Mouse (Mus musculus): Measurements from ENCODE around the gene Vwa5b1. TPM values are rescaled to one million over a fixed set of nuclear protein-coding genes. Genes with fewer than 3 reads are reported as not detected.
A peak's percentile ranks its signal among the peaks of the same experiment; 100 is the strongest.

Vwa5b1 gene
- 1 to 10 TPM; 3.6 to 4.0 TPM for total RNA-seq (2021)

- intact Hi-C loops (cut with DNase I): no loop called here
- DNase-seq (ENCODE audit: extremely low spot score in 1 of 2, low spot score in 2 of 2): peak in 1 of 2 experiments; percentile 50
Measured at GRCm38 (mm10) chr4:138635428-138636145, at the start of gene Vwa5b1. Gene Vwa5b1 (minus strand): TSS chr4:138635884.

GRCm38 (mm10) chr4:138682760-138683159, 47.1 kb upstream of the Vwa5b1 start:
- intact Hi-C loops (cut with DNase I): no loop called here
- DNase-seq (ENCODE audit: extremely low spot score in 1 of 2, low spot score in 2 of 2): no peak

DNA sequence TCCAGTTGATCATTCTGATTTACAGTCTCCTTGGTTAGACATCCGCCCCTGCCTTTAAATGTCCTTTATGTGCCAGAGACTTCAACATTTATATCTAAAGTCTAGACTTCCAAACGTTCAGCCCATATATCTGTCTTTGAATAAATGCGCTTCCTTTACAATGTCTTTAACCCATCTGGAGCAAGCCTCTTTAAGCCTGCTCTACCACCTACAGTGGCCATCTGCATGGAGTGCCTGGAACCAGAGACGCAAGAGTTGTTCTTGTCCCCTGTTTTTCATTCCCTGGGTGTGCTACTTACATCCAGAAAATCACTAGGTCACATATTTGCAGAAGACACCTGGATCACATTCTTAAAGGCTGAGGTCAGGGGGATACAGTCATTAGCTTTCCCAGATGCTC, 44.4 kb upstream of the Vwa5b1 start:
- intact Hi-C loops (cut with DNase I): no loop called here
- peak in 1 of 2 experiments; percentile 7 for DNase-seq (ENCODE audit: extremely low spot score in 1 of 2, low spot score in 2 of 2)

DNA sequence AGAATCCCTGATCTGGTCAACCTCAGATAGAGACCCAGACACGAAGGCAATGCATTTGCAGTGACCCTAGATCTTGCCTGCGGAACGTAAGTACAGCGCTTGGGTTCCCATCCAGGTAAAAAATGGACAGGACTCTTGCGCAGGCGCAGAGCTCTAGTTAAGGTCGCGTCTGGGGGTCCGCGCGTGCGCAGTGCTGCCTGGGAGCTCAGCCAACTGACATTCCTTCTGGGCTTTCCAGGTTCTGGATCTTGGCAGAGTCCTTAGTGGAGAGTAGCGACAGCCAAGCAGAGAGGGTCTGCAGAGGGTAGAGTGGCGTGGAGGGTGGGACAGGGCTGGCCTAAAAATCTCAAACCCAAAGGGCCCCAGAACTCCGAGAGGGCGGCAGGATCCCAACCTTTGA, 41.9 kb upstream of the Vwa5b1 start:
- intact Hi-C loops (cut with DNase I): no loop called here
- peak; percentile 76 to 79 for DNase-seq (ENCODE audit: extremely low spot score in 1 of 2, low spot score in 2 of 2)

- no peak for DNase-seq (ENCODE audit: extremely low spot score in 1 of 2, low spot score in 2 of 2)
- intact Hi-C loops (cut with DNase I): no loop called here
Measured at GRCm38 (mm10) chr4:138676480-138676879, 40.8 kb upstream of the Vwa5b1 start.

- intact Hi-C loops (cut with DNase I): no loop called here
- no peak for DNase-seq (ENCODE audit: extremely low spot score in 1 of 2, low spot score in 2 of 2)
Measured at GRCm38 (mm10) chr4:138672160-138672559, 36.5 kb upstream of the Vwa5b1 start.

DNA sequence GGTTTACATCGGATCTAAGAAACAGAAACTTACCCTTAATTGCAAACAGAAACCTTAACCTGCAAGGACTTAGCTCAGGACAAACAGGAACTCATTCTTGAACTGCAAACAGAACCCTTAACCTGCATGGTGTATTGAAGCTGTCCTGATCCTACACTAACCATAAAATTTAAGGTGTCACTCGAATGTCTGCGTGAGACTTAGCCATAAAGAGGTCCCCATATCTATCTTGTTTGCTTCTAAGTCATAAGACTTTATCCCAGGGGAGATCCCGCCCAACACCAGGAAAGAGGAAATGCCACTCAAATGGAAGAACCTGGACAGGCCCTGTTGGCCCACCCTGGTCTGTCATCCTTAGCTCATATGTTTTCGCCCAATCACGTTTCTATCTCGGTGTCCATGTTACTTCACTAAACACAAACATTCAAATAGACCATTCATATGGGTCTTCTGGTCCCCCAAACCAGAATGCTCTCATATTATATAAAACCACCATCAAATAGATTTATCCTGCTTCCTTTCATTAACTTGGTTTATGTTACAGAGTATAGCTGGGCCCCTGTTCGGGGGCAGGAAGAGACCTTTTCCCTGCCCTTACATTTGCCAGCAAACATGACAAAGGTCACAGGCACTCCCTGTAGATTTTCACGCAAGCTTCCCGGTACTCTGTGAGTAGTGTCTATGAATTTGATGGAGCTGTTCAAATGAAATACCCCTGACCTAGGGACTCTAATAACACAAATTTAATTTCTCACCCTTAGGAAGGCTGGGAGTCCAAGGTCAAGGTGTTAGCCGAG, 34.6 kb upstream of the Vwa5b1 start:
- DNase-seq (ENCODE audit: extremely low spot score in 1 of 2, low spot score in 2 of 2): no peak
- intact Hi-C loops (cut with DNase I): no loop called here

GRCm38 (mm10) chr4:138666521-138666920, 30.8 kb upstream of the Vwa5b1 start:
- DNase-seq (ENCODE audit: extremely low spot score in 1 of 2, low spot score in 2 of 2): no peak
- intact Hi-C loops (cut with DNase I): no loop called here

DNA sequence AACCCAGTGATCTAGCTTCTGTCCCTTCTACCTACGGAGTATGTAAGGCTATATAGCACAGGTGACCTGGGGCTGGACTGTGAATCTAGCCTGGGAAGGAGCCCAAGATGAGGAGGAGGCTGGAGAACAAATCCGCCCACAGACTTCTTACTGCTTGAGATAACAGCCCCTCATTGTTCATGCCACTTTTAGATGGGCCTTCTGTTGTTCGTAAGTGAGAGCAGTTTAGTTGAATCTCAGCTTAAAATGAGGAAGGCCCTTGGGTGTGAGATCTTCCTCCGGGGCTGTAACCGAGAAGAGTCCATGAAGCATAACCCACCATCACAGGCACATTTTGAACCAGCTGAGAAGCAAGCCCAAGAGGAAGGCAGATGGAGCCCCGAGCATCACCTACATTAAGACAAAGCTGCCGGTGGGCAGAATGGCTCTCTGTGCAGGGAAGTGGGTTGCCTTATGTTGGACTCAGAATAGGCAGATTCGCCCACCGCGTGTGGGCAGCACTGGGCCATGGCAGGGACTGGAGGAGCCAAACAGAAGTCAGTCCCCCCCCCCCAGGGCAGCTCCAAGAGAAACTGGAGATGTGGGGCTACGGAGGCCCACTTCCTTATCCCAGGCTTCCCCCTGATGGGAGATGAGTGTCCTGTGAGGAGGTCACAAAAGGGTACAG, 24.4 kb upstream of the Vwa5b1 start:
- intact Hi-C loops (cut with DNase I): no loop called here
- peak in 1 of 2 experiments; percentile 59 for DNase-seq (ENCODE audit: extremely low spot score in 1 of 2, low spot score in 2 of 2)

DNA sequence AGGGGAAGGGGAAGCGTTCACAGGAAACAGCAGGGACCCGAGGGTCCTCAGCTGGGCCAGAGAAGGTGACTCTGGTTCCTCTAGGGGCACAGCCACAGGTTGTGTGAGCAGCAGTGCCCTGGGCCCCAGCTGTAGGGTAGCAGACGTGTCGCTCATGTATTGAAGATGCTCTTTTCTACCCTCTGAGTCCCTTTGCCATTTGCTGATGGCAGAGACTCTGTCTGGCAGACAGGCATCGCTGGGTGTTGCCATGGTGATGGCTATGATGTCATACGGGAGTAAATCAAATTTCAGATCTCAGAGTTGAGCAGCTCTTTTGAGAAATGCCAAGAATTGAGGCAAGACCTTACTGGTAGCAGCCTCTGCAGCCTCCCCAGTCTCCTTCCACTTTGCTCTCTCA, 17.4 kb upstream of the Vwa5b1 start:
- intact Hi-C loops (cut with DNase I): no loop called here
- DNase-seq (ENCODE audit: extremely low spot score in 1 of 2, low spot score in 2 of 2): peak; percentile 47 to 60

- intact Hi-C loops (cut with DNase I): no loop called here
- no peak for DNase-seq (ENCODE audit: extremely low spot score in 1 of 2, low spot score in 2 of 2)
Measured at GRCm38 (mm10) chr4:138651881-138652280, 16.2 kb upstream of the Vwa5b1 start.

DNA sequence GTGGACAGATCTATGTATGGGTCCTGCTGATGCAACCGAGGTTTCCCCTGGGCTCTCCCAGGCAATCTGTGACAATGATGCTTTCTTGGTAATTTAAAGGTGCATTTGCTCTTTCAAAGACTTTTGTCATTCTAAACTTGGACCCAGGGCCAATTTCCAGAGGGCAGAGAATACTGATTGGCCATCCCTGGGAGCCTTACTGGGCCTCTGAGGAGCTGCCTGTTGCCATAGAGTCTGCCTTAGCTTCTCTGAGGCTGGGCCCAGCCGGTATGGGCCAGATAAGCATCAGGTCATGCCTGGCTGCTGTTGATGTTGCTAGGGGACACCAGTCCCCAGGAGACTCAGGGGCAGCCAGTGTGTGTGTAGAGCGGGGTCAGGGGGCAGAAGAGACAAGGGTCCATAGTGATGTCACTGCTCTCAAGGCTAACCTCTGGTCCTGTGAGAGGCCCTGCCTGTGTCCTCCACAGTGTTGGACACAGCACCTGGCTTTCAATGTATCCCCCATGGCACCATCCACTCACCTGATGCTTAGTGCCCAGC, 12.5 kb upstream of the Vwa5b1 start:
- intact Hi-C loops (cut with DNase I): no loop called here
- no peak for DNase-seq (ENCODE audit: extremely low spot score in 1 of 2, low spot score in 2 of 2)

DNA sequence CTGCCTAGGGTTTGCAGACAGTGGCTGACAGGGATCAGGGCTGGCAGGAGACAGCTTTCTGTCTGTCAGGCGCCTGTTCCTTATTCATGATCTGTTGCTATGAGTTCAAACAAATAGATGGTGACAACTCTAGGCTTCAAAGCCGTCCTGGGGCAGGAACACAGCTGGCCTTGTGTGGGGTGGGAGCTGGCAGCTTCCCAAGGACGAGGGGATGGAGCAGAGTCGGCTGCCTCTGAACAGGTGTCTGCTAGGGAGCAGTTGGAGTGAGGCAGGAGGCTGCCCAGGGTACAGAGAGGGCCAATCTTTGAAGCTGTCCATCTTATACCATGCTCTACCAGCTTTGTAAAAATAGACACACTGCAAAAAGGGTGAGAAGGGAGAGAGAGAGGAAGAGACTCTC, 6.6 kb upstream of the Vwa5b1 start:
- DNase-seq (ENCODE audit: extremely low spot score in 1 of 2, low spot score in 2 of 2): peak in 1 of 2 experiments; percentile 45
- intact Hi-C loops (cut with DNase I): no loop called here

GRCm38 (mm10) chr4:138636146-138636511, 445 bp upstream of the Vwa5b1 start:
- intact Hi-C loops (cut with DNase I): no loop called here
- DNase-seq (ENCODE audit: extremely low spot score in 1 of 2, low spot score in 2 of 2): no peak

DNA sequence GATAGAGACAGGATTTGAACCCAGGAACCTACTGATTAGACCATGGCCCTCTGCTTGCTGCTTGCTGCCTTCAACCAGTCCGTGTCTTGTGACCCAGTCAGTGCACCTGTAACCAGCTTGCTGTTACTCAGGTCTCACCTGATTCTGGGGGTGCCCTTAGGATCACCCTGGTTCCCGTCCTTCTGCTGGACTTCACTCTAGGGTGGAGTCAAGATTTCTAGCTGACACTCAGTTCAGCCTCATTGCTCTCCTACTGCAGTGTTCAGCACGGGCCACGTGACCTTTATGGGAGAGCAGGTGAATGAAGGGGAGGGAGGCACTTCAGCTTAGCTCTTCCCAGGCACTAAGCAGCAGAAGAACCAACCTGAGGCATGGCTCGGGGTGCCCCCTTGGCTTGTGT, 7.4 kb downstream of the Vwa5b1 start:
- intact Hi-C loops (cut with DNase I): no loop called here
- no peak for DNase-seq (ENCODE audit: extremely low spot score in 1 of 2, low spot score in 2 of 2)

DNA sequence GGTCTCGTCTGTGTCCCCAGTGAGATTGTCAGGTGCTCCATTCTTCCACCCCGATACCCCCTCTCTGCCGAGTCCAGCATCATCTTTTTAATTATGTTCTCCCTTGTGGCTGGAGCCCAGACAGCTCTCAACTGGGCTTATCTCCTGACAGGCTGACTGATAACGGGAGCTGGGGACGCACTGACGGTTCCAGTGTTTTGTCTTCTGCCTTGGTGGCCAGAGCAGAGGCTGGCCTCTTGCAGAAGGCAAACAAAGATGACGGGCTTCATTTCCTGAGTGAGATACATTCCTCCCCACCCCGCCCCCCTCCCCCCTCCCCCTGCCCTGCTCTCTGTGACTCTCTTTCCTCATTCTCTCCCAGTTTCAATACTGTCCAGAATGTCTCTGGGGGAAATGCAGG, 21.2 kb downstream of the Vwa5b1 start:
- no peak for DNase-seq (ENCODE audit: extremely low spot score in 1 of 2, low spot score in 2 of 2)
- intact Hi-C loops (cut with DNase I): no loop called here

DNA sequence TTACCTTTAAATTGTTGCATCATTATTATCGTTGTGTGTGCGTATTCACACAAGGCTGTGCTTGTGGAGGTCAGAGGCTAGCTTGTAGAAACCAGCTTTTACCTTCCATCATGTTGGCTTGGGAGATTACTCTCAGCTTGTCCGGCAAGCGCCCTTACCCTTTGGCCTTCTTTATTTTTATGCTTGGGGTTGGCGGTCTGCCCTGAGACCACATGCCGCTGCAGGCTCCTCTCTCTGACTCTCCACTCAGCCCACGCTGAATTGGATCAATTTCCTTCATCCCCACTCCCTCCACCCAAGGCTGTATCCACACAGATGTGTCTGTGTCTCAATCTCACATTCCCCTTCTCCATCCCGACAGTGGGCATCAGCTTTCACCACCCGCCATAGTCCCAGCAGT, 33.8 kb downstream of the Vwa5b1 start:
- no peak for DNase-seq (ENCODE audit: extremely low spot score in 1 of 2, low spot score in 2 of 2)
- intact Hi-C loops (cut with DNase I): no loop called here

DNA sequence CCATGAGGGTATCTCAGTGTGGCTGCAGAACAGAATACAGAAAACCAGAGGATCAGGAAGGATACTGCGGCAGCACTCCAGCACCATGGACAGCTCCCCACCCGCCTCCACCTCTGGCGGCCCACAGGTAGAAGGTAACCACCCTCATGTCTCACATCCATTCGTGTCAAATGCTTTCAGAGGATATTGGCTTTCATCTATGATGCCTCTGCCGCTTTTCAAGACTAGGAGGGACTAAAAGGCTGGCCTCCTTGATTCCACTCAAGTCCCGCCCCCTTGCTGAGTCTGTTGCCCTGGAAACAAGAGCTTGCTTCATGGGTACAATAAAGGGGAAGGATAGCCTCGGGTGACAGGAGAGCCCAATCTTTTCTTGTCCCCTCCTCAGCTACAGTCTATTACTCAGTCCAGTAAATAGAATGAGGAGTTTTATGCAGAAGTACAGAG, 37.8 kb downstream of the Vwa5b1 start:
- peak; percentile 41 to 59 for DNase-seq (ENCODE audit: extremely low spot score in 1 of 2, low spot score in 2 of 2)
- intact Hi-C loops (cut with DNase I): no loop called here

- DNase-seq (ENCODE audit: extremely low spot score in 1 of 2, low spot score in 2 of 2): no peak
- intact Hi-C loops (cut with DNase I): no loop called here
Measured at GRCm38 (mm10) chr4:138596391-138597130, 39.1 kb downstream of the Vwa5b1 start.
